Mouse (Mus musculus): ENCODE results near the gene Tmprss11a. TPM values are rescaled to one million over a fixed set of nuclear protein-coding genes. Genes with fewer than 3 reads are reported as not detected.

Gene Tmprss11a
- polyA plus RNA-seq, 1 experiment from 2014 or later = not detected

DNA sequence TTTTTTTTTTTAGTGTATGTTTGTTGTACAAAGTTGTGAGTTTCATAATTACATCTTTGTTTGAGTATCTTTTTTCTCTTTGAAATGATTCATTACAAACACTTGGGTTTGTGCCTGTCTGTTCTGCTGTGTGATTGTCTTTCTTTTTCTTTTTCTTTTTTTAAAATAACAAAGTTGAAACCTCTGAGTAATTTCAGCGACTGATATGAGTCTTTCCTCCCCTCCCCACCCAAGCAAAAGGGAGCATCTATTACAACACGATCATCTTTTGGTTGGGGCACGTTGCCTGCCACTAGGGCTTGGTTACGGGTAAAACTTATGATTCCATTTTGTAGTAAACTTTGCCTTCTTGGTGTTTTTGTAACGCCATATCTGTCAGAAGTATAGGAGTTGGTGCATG lies 37.7 kb downstream of the Tmprss11a start:
- H3K4me2 ChIP-seq (ENCODE audit: low read depth, low read length) = no peak overlapping the region
- ATAC-seq (ENCODE audit: low read depth) = no peak
- no peak overlapping the region for H3K27ac ChIP-seq (ENCODE audit: low read length)
- no peaks in the 10 kb centered on the region for H3K4me1 ChIP-seq (replicated peaks; ENCODE audit: control insufficient read depth, insufficient read depth, low read length)
- no peaks in the 10 kb centered on the region for H3K9me3 ChIP-seq (ENCODE audit: control insufficient read depth, low read length)
- WGBS = 55% methylated on average over 5 of the region's 5 CpGs
- no peaks in the 10 kb centered on the region for H3K36me3 ChIP-seq (ENCODE audit: control insufficient read depth, insufficient read depth, low read length)
- H3K9ac ChIP-seq (ENCODE audit: low read length) = no peak overlapping the region
- no peak overlapping the region for H3K4me3 ChIP-seq (ENCODE audit: low read length)
- H3K27me3 ChIP-seq (ENCODE audit: control insufficient read depth, insufficient read depth, low read depth, low read length) = no peaks in the 10 kb centered on the region

DNA sequence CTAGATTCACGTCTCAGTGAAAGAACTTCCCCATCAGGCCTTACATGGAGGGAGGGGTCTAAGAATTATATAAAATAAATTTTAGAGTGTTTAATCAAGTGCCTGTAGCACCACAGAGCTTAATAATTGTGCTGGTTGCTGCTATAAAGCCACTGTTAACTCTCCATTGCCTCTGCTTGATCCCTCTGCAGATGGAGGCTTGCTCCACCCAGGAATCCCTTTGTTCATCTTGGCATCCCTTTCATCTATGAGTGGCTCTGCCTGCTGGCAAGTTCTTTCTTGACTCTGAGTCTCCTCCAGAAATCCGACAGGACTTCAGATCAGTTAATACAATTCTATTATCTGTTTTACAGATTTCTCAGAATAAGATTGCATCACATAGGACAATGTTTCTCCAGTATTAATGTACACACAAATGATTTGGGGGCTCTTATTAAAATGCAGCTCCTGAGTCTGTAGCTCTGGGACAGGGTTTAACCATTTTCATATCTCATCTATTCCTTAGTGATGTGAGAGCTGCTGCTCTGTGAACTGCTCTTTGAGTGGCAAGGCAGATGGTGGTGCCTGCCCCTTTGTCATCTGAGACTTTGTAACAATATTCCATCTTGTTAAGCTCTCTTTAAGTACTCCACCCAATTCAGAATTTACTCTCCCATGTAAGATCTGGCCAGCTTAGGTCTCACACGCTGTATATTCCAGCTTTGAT lies 47.3 kb downstream of the Tmprss11a start:
- H3K4me1 ChIP-seq (replicated peaks; ENCODE audit: control insufficient read depth, insufficient read depth, low read length) = no peaks in the 10 kb centered on the region
- H3K27me3 ChIP-seq (ENCODE audit: control insufficient read depth, insufficient read depth, low read depth, low read length) = no peaks in the 10 kb centered on the region
- no peaks in the 10 kb centered on the region for H3K36me3 ChIP-seq (ENCODE audit: control insufficient read depth, insufficient read depth, low read length)
- H3K9me3 ChIP-seq (ENCODE audit: control insufficient read depth, low read length) = no peaks in the 10 kb centered on the region
- no peak overlapping the region for H3K27ac ChIP-seq (ENCODE audit: low read length)
- no peak overlapping the region for H3K4me2 ChIP-seq (ENCODE audit: low read depth, low read length)
- H3K4me3 ChIP-seq (ENCODE audit: low read length) = no peak overlapping the region
- no peak for ATAC-seq (ENCODE audit: low read depth)
- WGBS = 58% methylated on average over 3 of the region's 3 CpGs
- H3K9ac ChIP-seq (ENCODE audit: low read length) = no peak overlapping the region

DNA sequence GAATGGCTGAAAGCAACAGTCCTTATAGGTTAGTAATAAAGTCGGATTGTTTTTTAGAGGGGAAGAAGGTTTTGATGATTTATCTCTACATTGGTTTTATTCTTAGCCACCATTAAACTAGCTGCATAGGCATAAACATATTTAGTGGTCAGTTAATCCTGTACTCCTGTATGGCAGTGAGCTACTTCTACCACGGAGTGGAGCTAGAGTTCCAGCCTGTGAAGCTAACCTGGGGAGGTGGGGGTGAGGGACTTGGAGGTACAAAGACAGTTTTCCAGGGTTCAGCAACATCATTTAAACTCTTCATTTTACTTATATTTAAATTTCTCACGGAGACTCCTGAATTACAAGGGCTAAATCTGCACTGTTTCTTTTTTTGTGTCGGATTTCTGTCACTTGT lies 49.3 kb downstream of the Tmprss11a start:
- ATAC-seq (ENCODE audit: low read depth) = no peak
- Histone ChIP-seq H3K27ac (ENCODE audit: low read length) (no peak overlapping the region), H3K9me3 (ENCODE audit: control insufficient read depth, low read length) (no peaks in the 10 kb centered on the region), H3K9ac (ENCODE audit: low read length) (no peak overlapping the region), H3K36me3 (ENCODE audit: control insufficient read depth, insufficient read depth, low read length) (no peaks in the 10 kb centered on the region), H3K4me3 (ENCODE audit: low read length) (no peak overlapping the region), H3K27me3 (ENCODE audit: control insufficient read depth, insufficient read depth, low read depth, low read length) (no peaks in the 10 kb centered on the region), H3K4me2 (ENCODE audit: low read depth, low read length) (no peak overlapping the region), H3K4me1 (replicated peaks; ENCODE audit: control insufficient read depth, insufficient read depth, low read length) (no peaks in the 10 kb centered on the region)
- WGBS = 24% methylated on average over 4 of the region's 4 CpGs

DNA sequence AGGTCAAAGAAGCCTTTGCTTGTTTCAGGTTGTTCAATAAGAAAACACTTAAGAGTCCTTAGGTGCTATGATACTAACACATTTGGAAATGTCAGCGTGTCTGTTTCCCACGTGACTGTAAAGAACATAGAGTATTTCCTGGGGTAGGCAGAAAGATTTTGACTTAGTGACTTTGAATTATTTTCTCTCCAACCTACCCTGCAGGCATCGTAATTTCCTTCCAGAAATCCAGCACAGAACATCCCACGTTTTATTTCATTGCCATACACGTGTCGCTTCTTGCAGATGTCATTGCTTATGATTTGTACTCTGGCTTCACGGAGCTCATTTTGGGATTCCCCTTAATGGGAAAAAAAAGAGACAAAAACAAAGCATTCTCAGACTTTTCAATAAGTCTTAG lies 54.5 kb downstream of the Tmprss11a start:
- no peaks in the 10 kb centered on the region for H3K36me3 ChIP-seq (ENCODE audit: control insufficient read depth, insufficient read depth, low read length)
- no peak overlapping the region for H3K27ac ChIP-seq (ENCODE audit: low read length)
- no peak overlapping the region for H3K9ac ChIP-seq (ENCODE audit: low read length)
- H3K9me3 ChIP-seq (ENCODE audit: control insufficient read depth, low read length) = no peaks in the 10 kb centered on the region
- H3K4me2 ChIP-seq (ENCODE audit: low read depth, low read length) = no peak overlapping the region
- ATAC-seq (ENCODE audit: low read depth) = no peak
- no peak overlapping the region for H3K4me3 ChIP-seq (ENCODE audit: low read length)
- H3K27me3 ChIP-seq (ENCODE audit: control insufficient read depth, insufficient read depth, low read depth, low read length) = no peaks in the 10 kb centered on the region
- H3K4me1 ChIP-seq (replicated peaks; ENCODE audit: control insufficient read depth, insufficient read depth, low read length) = no peaks in the 10 kb centered on the region
- 73% methylated on average over 7 of the region's 7 CpGs for WGBS

DNA sequence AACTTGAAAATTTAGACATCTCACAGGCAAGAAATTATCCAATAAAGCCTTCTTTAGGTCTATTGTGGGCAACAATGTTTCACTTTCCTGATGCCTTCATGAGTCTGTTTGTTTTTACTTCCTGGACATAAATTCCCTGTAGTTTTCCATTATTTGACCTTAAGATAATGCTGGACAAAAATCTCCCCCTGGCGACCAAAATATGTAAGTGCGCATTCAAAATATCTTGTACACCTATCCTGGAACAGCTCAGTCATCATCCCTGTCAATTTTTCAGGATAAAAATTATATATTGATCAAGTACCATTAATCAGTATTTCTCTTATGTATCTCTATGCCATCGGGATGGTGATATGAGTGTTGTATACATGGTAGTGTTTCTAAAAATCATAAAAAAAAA lies 58.0 kb downstream of the Tmprss11a start:
- Histone ChIP-seq H3K4me3 (ENCODE audit: low read length) (no peak overlapping the region), H3K9me3 (ENCODE audit: control insufficient read depth, low read length) (no peaks in the 10 kb centered on the region), H3K36me3 (ENCODE audit: control insufficient read depth, insufficient read depth, low read length) (no peaks in the 10 kb centered on the region), H3K27ac (ENCODE audit: low read length) (no peak overlapping the region), H3K9ac (ENCODE audit: low read length) (no peak overlapping the region), H3K4me1 (replicated peaks; ENCODE audit: control insufficient read depth, insufficient read depth, low read length) (no peaks in the 10 kb centered on the region), H3K27me3 (ENCODE audit: control insufficient read depth, insufficient read depth, low read depth, low read length) (no peaks in the 10 kb centered on the region), H3K4me2 (ENCODE audit: low read depth, low read length) (no peak overlapping the region)
- ATAC-seq (ENCODE audit: low read depth) = no peak
- 20% methylated on average over 3 of the region's 3 CpGs for WGBS

DNA sequence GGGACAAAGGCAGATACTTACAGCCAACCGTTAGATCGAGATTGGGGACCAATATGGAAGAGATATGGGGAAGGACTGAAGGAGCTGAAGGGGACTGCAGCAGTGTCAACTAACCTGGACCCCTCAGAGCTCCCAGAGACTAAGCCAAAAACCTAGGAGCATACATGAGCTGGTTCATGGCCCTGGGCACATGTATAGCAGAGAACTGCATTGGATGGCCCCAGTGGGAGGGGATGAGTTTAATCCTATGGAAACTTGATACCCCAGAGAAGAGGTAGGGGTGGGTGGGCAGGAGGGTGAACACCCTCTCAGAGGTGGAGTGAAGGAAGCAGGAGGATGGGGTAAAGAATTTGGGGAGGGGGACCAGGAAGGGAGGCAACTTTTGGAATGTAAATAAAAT lies 60.8 kb downstream of the Tmprss11a start:
- Histone ChIP-seq H3K27me3 (ENCODE audit: control insufficient read depth, insufficient read depth, low read depth, low read length) (no peaks in the 10 kb centered on the region), H3K4me1 (replicated peaks; ENCODE audit: control insufficient read depth, insufficient read depth, low read length) (no peaks in the 10 kb centered on the region), H3K9ac (ENCODE audit: low read length) (no peak overlapping the region), H3K27ac (ENCODE audit: low read length) (no peak overlapping the region), H3K9me3 (ENCODE audit: control insufficient read depth, low read length) (no peaks in the 10 kb centered on the region), H3K36me3 (ENCODE audit: control insufficient read depth, insufficient read depth, low read length) (no peaks in the 10 kb centered on the region), H3K4me3 (ENCODE audit: low read length) (no peak overlapping the region), H3K4me2 (ENCODE audit: low read depth, low read length) (no peak overlapping the region)
- WGBS = 98% methylated on average over 2 of the region's 2 CpGs
- no peak for ATAC-seq (ENCODE audit: low read depth)

DNA sequence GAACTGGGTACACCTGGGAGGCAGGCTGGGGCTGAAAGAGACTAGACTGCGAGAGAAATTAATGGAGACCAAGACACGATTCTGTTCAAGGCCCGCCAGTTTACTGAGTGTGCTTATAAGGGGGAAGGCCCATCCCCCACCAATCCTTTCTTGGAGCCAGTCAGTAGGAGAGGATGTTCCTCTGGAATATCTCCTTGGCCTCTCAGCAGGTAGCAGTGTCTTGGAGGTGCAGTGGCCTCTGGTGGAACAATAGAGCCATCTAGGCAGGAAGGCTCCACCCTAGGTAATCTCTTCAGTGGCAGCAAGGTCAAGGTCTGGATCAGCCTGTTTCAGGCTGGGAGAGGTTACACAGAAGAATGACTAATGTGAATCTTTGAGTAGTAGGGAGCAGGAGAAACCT lies 61.6 kb downstream of the Tmprss11a start:
- no peaks in the 10 kb centered on the region for H3K27me3 ChIP-seq (ENCODE audit: control insufficient read depth, insufficient read depth, low read depth, low read length)
- no peak overlapping the region for H3K4me2 ChIP-seq (ENCODE audit: low read depth, low read length)
- H3K4me3 ChIP-seq (ENCODE audit: low read length) = no peak overlapping the region
- no peak overlapping the region for H3K9ac ChIP-seq (ENCODE audit: low read length)
- WGBS = 87% methylated on average over 3 of the region's 3 CpGs
- no peaks in the 10 kb centered on the region for H3K9me3 ChIP-seq (ENCODE audit: control insufficient read depth, low read length)
- no peak for ATAC-seq (ENCODE audit: low read depth)
- H3K4me1 ChIP-seq (replicated peaks; ENCODE audit: control insufficient read depth, insufficient read depth, low read length) = no peaks in the 10 kb centered on the region
- no peak overlapping the region for H3K27ac ChIP-seq (ENCODE audit: low read length)
- H3K36me3 ChIP-seq (ENCODE audit: control insufficient read depth, insufficient read depth, low read length) = no peaks in the 10 kb centered on the region

DNA sequence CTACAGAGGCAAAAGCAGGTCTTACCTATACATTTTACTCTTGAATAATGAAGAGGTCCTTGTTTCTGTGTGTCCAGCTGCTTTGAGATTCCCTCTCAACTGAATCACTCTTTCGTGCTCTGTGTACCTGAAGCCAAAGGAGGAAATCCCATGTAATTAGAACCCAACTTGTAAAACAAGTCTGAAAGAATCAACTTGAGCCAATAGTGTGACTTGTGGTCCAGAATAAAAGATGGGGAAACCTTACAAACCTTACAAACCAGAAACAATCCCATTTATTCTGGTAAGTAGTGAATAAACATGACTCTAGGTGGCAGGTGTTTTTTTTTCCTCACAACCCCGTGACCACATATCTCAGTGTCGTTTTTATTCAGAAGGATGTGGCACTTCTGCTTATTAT lies 95.5 kb downstream of the Tmprss11a start, which contains the start of gene Tmprss11d:
Gene Tmprss11d, minus strand, starts transcription at position 101 of the 400 bp plus-strand sequence.
- no peak within 1 kb of the TSS for H3K4me3 ChIP-seq (ENCODE audit: low read length)
- no peak for ATAC-seq (ENCODE audit: low read depth)
- H3K4me2 ChIP-seq (ENCODE audit: low read depth, low read length) = no peak within 1 kb of the TSS
- H3K27ac ChIP-seq (ENCODE audit: low read length) = no peak within 1 kb of the TSS
- no peaks in the 10 kb centered on the region for H3K27me3 ChIP-seq (ENCODE audit: control insufficient read depth, insufficient read depth, low read depth, low read length)
- no peaks in the 10 kb centered on the region for H3K36me3 ChIP-seq (ENCODE audit: control insufficient read depth, insufficient read depth, low read length)
- WGBS = 46% methylated on average over 3 of the region's 3 CpGs
- H3K4me1 ChIP-seq (replicated peaks; ENCODE audit: control insufficient read depth, insufficient read depth, low read length) = no peaks in the 10 kb centered on the region
- no peak within 1 kb of the TSS for H3K9ac ChIP-seq (ENCODE audit: low read length)
- no peaks in the 10 kb centered on the region for H3K9me3 ChIP-seq (ENCODE audit: control insufficient read depth, low read length)
